Mouse (Mus musculus) frontal cortex, adult (tissue): ENCODE data around the gene Olfm4.

Experiments
- ATAC-seq: cut with Nextera tagmentation; 2 replicates; pipeline ENCODE4 v1.9.2; 2017; ENCODE audit warnings: mild to moderate bottlenecking, moderate library complexity, mixed read lengths; ENCODE audit not compliant: low TSS enrichment

The Olfm4 gene

GRCm38 (mm10) chr14:80026078-80026477 is 42.2 kb downstream of the Olfm4 start:
- ATAC-seq, result peak; percentile 76

- ATAC-seq, result peak; percentile 60
Observed at GRCm38 (mm10) chr14:80029297-80030001, 45.6 kb downstream of the Olfm4 start.

GRCm38 (mm10) chr14:80039645-80040272 is 55.9 kb downstream of the Olfm4 start:
- ATAC-seq, result no peak

- ATAC-seq, result no peak
Observed at GRCm38 (mm10) chr14:80046104-80046734, 62.3 kb downstream of the Olfm4 start.

GRCm38 (mm10) chr14:80047368-80048101 is 63.7 kb downstream of the Olfm4 start:
- ATAC-seq, result peak; percentile 27; the same call in 1 of the 2 replicates

- ATAC-seq, result no peak
Observed at GRCm38 (mm10) chr14:80055725-80056124, 71.8 kb downstream of the Olfm4 start.

- ATAC-seq, result no peak
Observed at GRCm38 (mm10) chr14:80061686-80062085, 77.8 kb downstream of the Olfm4 start.

- ATAC-seq, result no peak
Observed at GRCm38 (mm10) chr14:80062896-80063295, 79.0 kb downstream of the Olfm4 start.

GRCm38 (mm10) chr14:80070580-80070979 is 86.7 kb downstream of the Olfm4 start:
- 0 out of 2 replicates have a peak, but pooled peaks have one; percentile 31 for ATAC-seq
